Mouse (Mus musculus) hindbrain, embryonic 15.5 days (tissue): Measurements from ENCODE around the gene Tbcd. TPM values are rescaled to one million over a fixed set of nuclear protein-coding genes. Genes with fewer than 3 reads are reported as not detected.

Experiments used
- ATAC-seq: fragments of 200-750 bp; cut with Nextera tagmentation; 2 replicates; pipeline ENCODE4 v1.8.0; 2017; ENCODE audit warnings: low read depth, moderate number of reproducible peaks, moderate TSS enrichment; ENCODE audit not compliant: low FRiP score
- H3K27ac ChIP-seq: fragments of 300-500 bp; sonication (generic); replicated peaks from 2 replicates; pipeline ENCODE4 v1.5.1; 2015; ENCODE audit warnings: mild to moderate bottlenecking, inconsistent platforms
- H3K27me3 ChIP-seq: fragments of 300-500 bp; sonication (generic); 2 replicates; pipeline ENCODE4 v1.6.1; 2015; ENCODE audit warnings: control low read depth, inconsistent platforms
- H3K36me3 ChIP-seq: fragments of 300-500 bp; sonication (generic); 2 replicates; pipeline ENCODE4 v1.6.1; 2015; ENCODE audit warnings: control low read depth, inconsistent platforms
- H3K4me1 ChIP-seq: fragments of 300-500 bp; sonication (generic); replicated peaks from 2 replicates; pipeline ENCODE4 v1.6.1; 2015; ENCODE audit warnings: control low read depth, inconsistent platforms
- H3K4me2 ChIP-seq: fragments of 300-500 bp; sonication (generic); 2 replicates; pipeline ENCODE4 v1.6.1; 2015; ENCODE audit warnings: moderate library complexity, mild to moderate bottlenecking, inconsistent platforms
- H3K4me3 ChIP-seq: fragments of 300-500 bp; sonication (generic); 2 replicates; pipeline ENCODE4 v1.5.1; 2015; ENCODE audit warnings: mild to moderate bottlenecking, inconsistent platforms
- H3K9ac ChIP-seq: fragments of 300-500 bp; sonication (generic); 2 replicates; pipeline ENCODE4 v1.6.1; 2015; ENCODE audit warnings: inconsistent platforms
- H3K9me3 ChIP-seq: fragments of 300-500 bp; sonication (generic); 2 replicates; pipeline ENCODE4 v1.6.1; 2016; ENCODE audit warnings: control low read depth, inconsistent platforms
- WGBS: fragments of 180-500 bp; shearing (Covaris S2); methylation state at CpG from one replicate; pipeline ENCODE4 v1.1.7; 2015; 5-methylcytosine and 5-hydroxymethylcytosine counted together
- polyA plus RNA-seq: library from polyadenylated mRNA; unstranded; fragments of >200 nt; fragmentation: Nextera tagmentation; extraction: Ambion mirVana; gene quantifications from 2 replicates; pipeline ENCODE4 v1.2.1, GENCODE M21; 2015

The Tbcd gene
- polyA plus RNA-seq, 1 experiment from 2014 or later: 63.6 TPM

DNA sequence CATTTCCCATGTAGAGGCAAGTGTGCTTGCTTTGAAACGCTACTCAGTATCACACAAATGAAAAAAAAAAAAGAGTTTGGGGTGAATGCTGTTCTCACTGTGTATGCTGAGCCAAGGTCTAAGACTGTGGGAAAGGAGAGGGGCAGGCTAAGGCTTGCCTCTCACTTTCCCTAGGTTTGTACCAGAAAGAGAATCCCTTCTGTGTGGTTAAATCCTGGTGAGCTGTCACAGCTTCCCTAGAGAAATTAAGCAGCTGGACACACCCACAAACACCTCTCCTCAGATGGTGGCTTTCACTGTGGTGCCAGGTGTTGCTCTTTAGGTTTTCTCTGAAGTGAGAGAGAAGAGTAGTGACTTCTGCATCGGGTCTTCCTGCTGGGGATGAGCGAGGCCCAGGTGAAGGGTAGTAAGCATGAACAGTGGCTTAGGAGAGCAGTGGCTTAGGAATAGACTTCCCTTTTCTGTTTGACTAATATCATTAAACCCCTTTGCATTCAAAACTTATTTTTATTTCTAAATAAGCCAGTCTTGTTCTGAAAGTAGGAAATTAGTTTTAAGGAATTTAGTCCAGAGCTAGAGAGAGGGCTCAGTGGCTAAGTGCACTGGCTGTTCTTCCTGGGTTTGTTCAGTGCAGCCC is 93.8 kb downstream of the Tbcd start:
- WGBS: 90% methylated on average over 3 of the region's 3 CpGs
- Histone ChIP-seq H3K9me3 (no peaks in the 10 kb centered on the region), H3K27me3 (no peaks in the 10 kb centered on the region), H3K36me3 (0 out of 2 replicates have a peak, but pooled peaks cover 3% of the 10 kb centered on the region), H3K4me2 (no peak overlapping the region), H3K9ac (no peak overlapping the region), H3K4me1 (peaks cover 23% of the 10 kb centered on the region), H3K4me3 (no peak overlapping the region), H3K27ac (no peak overlapping the region)
- no peak for ATAC-seq

- Histone ChIP-seq H3K27ac (no peak overlapping the region), H3K9ac (no peak overlapping the region), H3K36me3 (no peaks in the 10 kb centered on the region), H3K4me1 (peaks cover 35% of the 10 kb centered on the region), H3K27me3 (no peaks in the 10 kb centered on the region), H3K9me3 (no peaks in the 10 kb centered on the region), H3K4me2 (no peak overlapping the region), H3K4me3 (no peak overlapping the region)
- ATAC-seq: no peak
- 91% methylated on average over 5 of the region's 5 CpGs for WGBS
Measured at GRCm38 (mm10) chr11:121547234-121547633, 95.5 kb downstream of the Tbcd start.

DNA sequence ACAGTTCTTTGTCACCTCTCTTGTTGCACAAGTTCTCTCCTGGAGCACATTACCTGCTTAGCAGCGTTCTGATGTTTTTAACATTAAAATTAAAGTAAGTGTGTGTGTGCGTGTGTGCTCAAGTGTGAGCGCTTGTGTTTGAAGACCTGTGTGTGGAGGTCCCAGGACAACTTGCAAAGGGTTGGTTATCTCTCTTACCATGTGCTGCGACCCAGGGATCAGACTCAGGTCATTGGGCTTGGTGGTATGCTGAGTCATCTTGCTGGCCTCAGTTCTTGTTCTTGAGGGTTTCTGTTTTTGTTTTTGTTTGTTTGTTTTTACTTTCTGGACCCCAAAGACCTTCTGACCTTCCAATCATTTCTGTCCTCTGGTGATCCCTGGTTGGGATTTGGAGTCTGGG is 96.2 kb downstream of the Tbcd start:
- H3K9me3 ChIP-seq: no peaks in the 10 kb centered on the region
- 95% methylated on average over 4 of the region's 4 CpGs for WGBS
- H3K9ac ChIP-seq: no peak overlapping the region
- H3K27me3 ChIP-seq: no peaks in the 10 kb centered on the region
- H3K27ac ChIP-seq: no peak overlapping the region
- H3K4me1 ChIP-seq: peaks cover 36% of the 10 kb centered on the region
- no peak overlapping the region for H3K4me2 ChIP-seq
- H3K36me3 ChIP-seq: no peaks in the 10 kb centered on the region
- no peak overlapping the region for H3K4me3 ChIP-seq
- no peak for ATAC-seq

GRCm38 (mm10) chr11:121548996-121549842 is 97.5 kb downstream of the Tbcd start:
- Histone ChIP-seq H3K4me3 (no peak overlapping the region), H3K36me3 (no peaks in the 10 kb centered on the region), H3K9me3 (no peaks in the 10 kb centered on the region), H3K4me2 (no peak overlapping the region), H3K4me1 (peaks cover 36% of the 10 kb centered on the region), H3K9ac (no peak overlapping the region), H3K27me3 (no peaks in the 10 kb centered on the region), H3K27ac (peak overlapping the region; percentile 55)
- WGBS: 42% methylated on average over 12 of the region's 12 CpGs
- ATAC-seq: peak; percentile 28; the same call in 1 of the 2 replicates

DNA sequence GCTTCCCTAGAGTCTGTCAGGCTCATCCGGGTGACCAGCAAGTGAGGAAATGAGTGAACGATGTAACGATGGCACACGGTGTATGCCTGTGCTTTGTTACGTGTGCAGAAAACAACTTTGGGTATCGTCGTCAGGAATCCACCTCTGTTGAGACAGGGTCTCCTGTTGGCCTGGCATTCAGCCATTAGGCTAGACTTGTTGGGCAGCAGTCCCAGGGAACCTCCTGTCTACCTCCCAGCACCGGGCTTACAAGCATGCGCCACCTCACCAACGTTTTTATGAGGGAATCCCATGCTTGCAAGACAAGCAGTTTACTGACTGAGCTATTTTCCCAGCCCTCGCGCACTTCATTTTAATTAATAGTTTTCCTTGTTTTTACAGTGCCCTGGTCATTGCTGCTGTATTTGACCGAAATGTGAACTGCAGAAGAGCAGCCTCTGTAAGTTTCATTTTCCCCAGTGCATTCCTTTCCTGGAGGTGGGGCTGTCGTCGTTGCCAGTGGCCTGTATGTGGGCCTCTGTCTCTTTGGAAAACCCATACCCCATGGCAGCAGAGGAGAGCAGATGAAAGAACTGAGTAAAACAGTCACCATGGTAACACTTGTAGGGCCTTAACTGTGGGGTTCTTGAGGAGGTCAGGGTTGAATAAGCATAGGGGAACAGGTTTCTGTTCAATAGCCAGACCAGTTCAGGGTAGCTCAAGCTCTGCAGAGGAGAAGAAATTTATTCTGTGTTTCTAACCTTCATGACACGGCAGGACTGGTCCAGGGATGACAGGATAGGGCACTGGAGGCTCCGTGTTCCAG is 98.3 kb downstream of the Tbcd start:
- peak overlapping the region; percentile 55 for H3K27ac ChIP-seq
- H3K4me2 ChIP-seq: 0 out of 2 replicates have a peak overlapping the region, but pooled peaks have one; percentile 1
- WGBS: 37% methylated on average over 17 of the region's 17 CpGs
- no peaks in the 10 kb centered on the region for H3K9me3 ChIP-seq
- peak; percentile 54; the same call in 1 of the 2 replicates for ATAC-seq
- H3K27me3 ChIP-seq: no peaks in the 10 kb centered on the region
- H3K4me3 ChIP-seq: no peak overlapping the region
- no peaks in the 10 kb centered on the region for H3K36me3 ChIP-seq
- H3K4me1 ChIP-seq: peaks cover 36% of the 10 kb centered on the region
- no peak overlapping the region for H3K9ac ChIP-seq

DNA sequence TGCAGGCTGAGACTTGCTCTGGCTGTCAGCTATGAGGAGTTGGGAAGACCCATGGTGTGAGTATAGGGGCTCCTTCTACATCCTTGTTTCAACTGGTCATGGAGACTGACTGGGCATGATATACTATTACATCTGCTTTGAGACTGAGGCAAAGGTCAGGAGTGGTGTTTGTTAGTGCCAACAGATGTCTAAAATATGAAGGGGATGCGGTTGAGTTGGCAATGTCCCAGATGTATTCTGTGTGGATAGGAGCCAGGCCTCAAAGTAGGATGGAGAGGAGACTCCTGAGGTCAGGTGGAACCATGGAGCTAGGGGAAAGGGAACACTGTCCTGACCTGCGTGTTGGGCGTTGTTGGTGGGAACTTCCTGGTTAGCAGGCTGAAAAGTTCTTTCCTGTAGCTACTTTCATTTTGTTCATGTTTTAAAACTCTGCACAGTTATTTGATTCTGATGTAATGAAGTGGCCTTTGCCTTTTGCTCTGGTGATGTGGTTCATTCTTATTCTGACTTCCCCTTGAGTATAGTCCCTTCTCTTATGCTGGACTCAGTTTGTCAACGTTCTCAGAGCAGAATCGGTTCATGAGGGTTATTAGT is 99.6 kb downstream of the Tbcd start:
- Histone ChIP-seq H3K4me1 (peaks cover 36% of the 10 kb centered on the region), H3K4me2 (no peak overlapping the region), H3K27ac (no peak overlapping the region), H3K9me3 (no peaks in the 10 kb centered on the region), H3K36me3 (no peaks in the 10 kb centered on the region), H3K4me3 (no peak overlapping the region), H3K9ac (no peak overlapping the region), H3K27me3 (no peaks in the 10 kb centered on the region)
- no peak for ATAC-seq
- WGBS: 88% methylated on average over 5 of the region's 5 CpGs

- WGBS: 53% methylated on average over 4 of the region's 4 CpGs
Measured at GRCm38 (mm10) chr11:121552167-121552566, 100.4 kb downstream of the Tbcd start.

GRCm38 (mm10) chr11:121552846-121553457 is 101.2 kb downstream of the Tbcd start:
- no peak overlapping the region for H3K4me2 ChIP-seq
- 0 out of 2 replicates have a peak, but pooled peaks cover under 1% of the 10 kb centered on the region for H3K36me3 ChIP-seq
- H3K27ac ChIP-seq: no peak overlapping the region
- WGBS: 90% methylated on average over 7 of the region's 7 CpGs
- H3K9me3 ChIP-seq: no peaks in the 10 kb centered on the region
- H3K27me3 ChIP-seq: no peaks in the 10 kb centered on the region
- H3K4me1 ChIP-seq: peaks cover 36% of the 10 kb centered on the region
- ATAC-seq: no peak
- no peak overlapping the region for H3K4me3 ChIP-seq
- no peak overlapping the region for H3K9ac ChIP-seq

More at GRCm38 (mm10) chr11:121552167-121552566, 100.4 kb downstream of the Tbcd start:
- no peak overlapping the region; the same call in 1 of the 2 replicates for H3K27ac ChIP-seq
- no peak for ATAC-seq
- no peak overlapping the region for H3K4me2 ChIP-seq
- H3K4me1 ChIP-seq: peaks cover 36% of the 10 kb centered on the region
- no peak overlapping the region for H3K4me3 ChIP-seq
- H3K36me3 ChIP-seq: no peaks in the 10 kb centered on the region
- no peak overlapping the region for H3K9ac ChIP-seq
- no peaks in the 10 kb centered on the region for H3K27me3 ChIP-seq
- no peaks in the 10 kb centered on the region for H3K9me3 ChIP-seq

DNA sequence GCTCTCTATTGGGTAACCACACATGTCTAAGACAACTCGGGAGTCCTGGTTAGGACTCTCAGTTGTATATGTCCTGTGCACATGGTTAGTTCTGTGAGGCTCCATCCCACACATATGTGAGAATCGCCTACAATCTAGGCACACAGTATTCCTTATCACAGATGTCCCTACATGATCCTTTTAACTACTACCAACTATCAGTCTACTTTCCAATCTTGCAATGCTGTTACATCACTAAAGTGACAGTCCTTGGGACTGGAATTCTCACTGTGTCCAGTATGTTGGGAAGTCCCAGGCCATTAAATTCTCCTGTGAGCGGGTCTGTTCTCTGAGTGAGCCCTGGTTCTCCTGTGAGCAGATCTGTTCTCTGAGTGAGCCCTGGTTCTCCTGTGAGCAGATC is 101.7 kb downstream of the Tbcd start:
- H3K27me3 ChIP-seq: no peaks in the 10 kb centered on the region
- H3K4me1 ChIP-seq: peaks cover 32% of the 10 kb centered on the region
- H3K27ac ChIP-seq: no peak overlapping the region
- no peak overlapping the region for H3K4me2 ChIP-seq
- no peak overlapping the region for H3K4me3 ChIP-seq
- H3K36me3 ChIP-seq: 0 out of 2 replicates have a peak, but pooled peaks cover 3% of the 10 kb centered on the region
- no peaks in the 10 kb centered on the region for H3K9me3 ChIP-seq
- no peak overlapping the region for H3K9ac ChIP-seq
- 93% methylated on average over 3 of the region's 3 CpGs for WGBS
- ATAC-seq: no peak

DNA sequence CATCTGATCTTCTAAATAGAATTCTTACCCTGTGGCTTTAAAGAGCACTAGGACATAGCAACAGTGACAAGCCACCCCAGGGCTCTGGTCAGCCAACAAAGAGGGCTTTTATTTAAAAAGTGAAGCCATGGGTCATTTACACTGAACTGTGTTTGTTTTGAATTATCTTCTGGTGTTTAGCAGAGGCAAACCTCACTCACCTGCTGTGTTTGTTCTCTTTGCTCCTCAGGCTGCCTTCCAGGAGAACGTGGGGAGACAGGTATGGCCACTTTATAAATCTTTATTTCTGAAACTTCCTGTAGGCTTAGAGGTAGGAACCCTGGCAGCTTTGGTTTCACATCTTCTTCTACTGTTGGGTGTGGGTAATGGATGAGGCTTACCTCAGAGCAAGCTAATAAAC is 105.0 kb downstream of the Tbcd start:
- Histone ChIP-seq H3K4me1 (peaks cover 5% of the 10 kb centered on the region), H3K36me3 (0 out of 2 replicates have a peak, but pooled peaks cover 3% of the 10 kb centered on the region), H3K27me3 (no peaks in the 10 kb centered on the region), H3K9me3 (no peaks in the 10 kb centered on the region), H3K4me2 (no peak overlapping the region), H3K27ac (no peak overlapping the region), H3K4me3 (no peak overlapping the region), H3K9ac (no peak overlapping the region)
- ATAC-seq: no peak
- 92% methylated on average over 1 of the region's 1 CpGs for WGBS

DNA sequence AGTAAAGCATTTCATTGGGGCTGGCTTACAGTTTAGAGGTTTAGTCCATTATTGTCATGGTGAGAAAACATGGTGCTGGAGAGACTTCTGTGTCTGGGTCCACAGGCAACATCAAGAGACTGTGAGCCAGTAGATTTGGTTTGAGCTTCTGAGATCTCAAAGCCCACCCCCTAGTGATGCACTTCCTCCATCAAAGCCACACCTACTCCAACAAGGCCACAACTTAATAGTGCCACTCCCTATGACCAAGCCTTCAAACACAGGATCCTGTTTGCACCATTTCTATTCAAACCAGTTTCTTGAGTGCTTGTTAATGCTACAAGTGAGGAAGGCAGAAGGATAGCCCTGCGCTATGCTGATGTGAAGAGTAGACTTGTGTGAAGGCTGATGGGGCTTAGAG is 106.2 kb downstream of the Tbcd start:
- no peak overlapping the region for H3K4me3 ChIP-seq
- WGBS: 100% methylated on average over 1 of the region's 1 CpGs
- no peaks in the 10 kb centered on the region for H3K27me3 ChIP-seq
- no peaks in the 10 kb centered on the region for H3K4me1 ChIP-seq
- ATAC-seq: no peak
- H3K9me3 ChIP-seq: no peaks in the 10 kb centered on the region
- no peak overlapping the region for H3K9ac ChIP-seq
- H3K27ac ChIP-seq: no peak overlapping the region
- no peak overlapping the region for H3K4me2 ChIP-seq
- 0 out of 2 replicates have a peak, but pooled peaks cover 3% of the 10 kb centered on the region for H3K36me3 ChIP-seq
